Mouse (Mus musculus) kidney, embryonic 16.5 days (tissue): ENCODE results near the gene H2-Eb2. TPM values are rescaled to one million over a fixed set of nuclear protein-coding genes. Genes with fewer than 3 reads are reported as not detected.

Source experiments
- ATAC-seq: fragments of 200-750 bp; cut with Nextera tagmentation; 2 replicates; pipeline ENCODE4 v1.8.0; 2017; ENCODE audit warnings: moderate TSS enrichment; ENCODE audit not compliant: low FRiP score, low TSS enrichment
- H3K27ac ChIP-seq: fragments of 300-500 bp; sonication (generic); 2 replicates; pipeline ENCODE4 v1.5.1; 2014; ENCODE audit warnings: low read length
- H3K27me3 ChIP-seq: fragments of 300-500 bp; sonication (generic); 2 replicates; pipeline ENCODE4 v1.6.1; 2014; ENCODE audit warnings: low read length, control low read depth, mixed read lengths; ENCODE audit not compliant: insufficient read depth
- H3K36me3 ChIP-seq: fragments of 300-500 bp; sonication (generic); 2 replicates; pipeline ENCODE4 v1.6.1; 2014; ENCODE audit warnings: low read length, control low read depth, mixed read lengths; ENCODE audit not compliant: insufficient read depth
- H3K4me1 ChIP-seq: fragments of 300-500 bp; sonication (generic); 2 replicates; pipeline ENCODE4 v1.6.1; 2014; ENCODE audit warnings: low read length, control low read depth, mixed read lengths; ENCODE audit not compliant: insufficient read depth
- H3K4me2 ChIP-seq: fragments of 300-500 bp; sonication (generic); replicated peaks from 2 replicates; pipeline ENCODE4 v1.6.1; 2014; ENCODE audit warnings: low read depth, low read length
- H3K4me3 ChIP-seq: fragments of 300-500 bp; sonication (generic); 2 replicates; pipeline ENCODE4 v1.5.1; 2014; ENCODE audit warnings: mild to moderate bottlenecking, low read length
- H3K9ac ChIP-seq: fragments of 300-500 bp; sonication (generic); replicated peaks from 2 replicates; pipeline ENCODE4 v1.6.1; 2014; ENCODE audit warnings: low read length
- H3K9me3 ChIP-seq: fragments of 300-500 bp; sonication (generic); 2 replicates; pipeline ENCODE4 v1.6.1; 2016; ENCODE audit warnings: low read length, control low read depth
- WGBS: fragments of 180-500 bp; shearing (Covaris S2); extraction: QIAGEN DNeasy Blood & Tissue Kit; methylation state at CpG from one replicate; pipeline ENCODE4 v1.1.7; 2014; 5-methylcytosine and 5-hydroxymethylcytosine counted together
- polyA plus RNA-seq: library from polyadenylated mRNA; unstranded; fragments of >200 nt; fragmentation: Nextera tagmentation; extraction: Ambion mirVana; gene quantifications from 2 replicates; pipeline ENCODE4 v1.2.1, GENCODE M21; 2015

Gene H2-Eb2
- polyA plus RNA-seq, 1 experiment from 2014 or later, result 0.04 TPM

DNA sequence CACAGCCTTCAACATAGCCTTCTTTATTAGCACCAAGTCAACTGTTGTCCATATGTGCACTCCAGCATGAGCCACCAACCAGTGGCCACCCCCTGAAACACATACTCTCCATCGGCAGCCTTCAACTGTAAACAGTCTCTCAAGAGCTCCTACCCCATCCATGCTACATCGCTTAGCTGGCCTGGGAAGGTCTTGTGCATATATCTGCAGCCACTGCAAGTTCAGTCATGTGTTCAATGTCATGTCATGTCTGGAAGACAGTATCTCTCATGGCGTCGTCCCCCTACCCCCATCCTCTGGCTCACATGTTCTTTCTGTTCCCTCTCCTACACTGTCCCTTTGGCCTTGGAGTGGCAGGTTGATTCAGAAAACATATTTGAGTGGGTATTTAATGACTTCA, 19.4 kb downstream of the H2-Eb2 start:
- Histone ChIP-seq H3K9me3 (no peaks in the 10 kb centered on the region), H3K9ac (no peak overlapping the region), H3K4me1 (no peaks in the 10 kb centered on the region), H3K27me3 (0 out of 2 replicates have a peak, but pooled peaks cover 3% of the 10 kb centered on the region), H3K27ac (no peak overlapping the region), H3K4me3 (no peak overlapping the region), H3K4me2 (no peak overlapping the region), H3K36me3 (no peaks in the 10 kb centered on the region)
- 84% methylated on average over 4 of the region's 4 CpGs for WGBS
- no peak for ATAC-seq

DNA sequence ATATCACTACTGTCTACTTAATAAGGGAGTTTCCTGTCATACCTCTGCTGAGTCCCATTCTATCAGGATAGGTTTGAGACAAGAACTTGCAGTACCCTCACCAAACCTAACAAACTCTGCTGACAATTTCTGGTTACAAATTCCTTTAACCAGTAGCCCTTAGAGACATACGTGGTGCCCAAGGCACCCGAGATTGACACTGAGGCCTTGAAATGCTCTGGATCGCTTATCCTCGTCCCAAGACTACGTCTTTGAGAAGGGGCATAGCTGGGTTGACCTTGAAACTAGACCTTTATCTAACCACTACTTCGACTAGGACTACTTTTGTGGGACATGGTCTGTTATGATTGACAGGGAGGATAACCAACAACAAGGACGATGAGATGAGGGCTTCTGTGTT, 20.0 kb downstream of the H2-Eb2 start:
- Histone ChIP-seq H3K9me3 (no peaks in the 10 kb centered on the region), H3K4me3 (no peak overlapping the region), H3K4me2 (no peak overlapping the region), H3K27ac (no peak overlapping the region), H3K4me1 (no peaks in the 10 kb centered on the region), H3K27me3 (0 out of 2 replicates have a peak, but pooled peaks cover 3% of the 10 kb centered on the region), H3K9ac (no peak overlapping the region), H3K36me3 (no peaks in the 10 kb centered on the region)
- 81% methylated on average over 7 of the region's 7 CpGs for WGBS
- no peak for ATAC-seq

DNA sequence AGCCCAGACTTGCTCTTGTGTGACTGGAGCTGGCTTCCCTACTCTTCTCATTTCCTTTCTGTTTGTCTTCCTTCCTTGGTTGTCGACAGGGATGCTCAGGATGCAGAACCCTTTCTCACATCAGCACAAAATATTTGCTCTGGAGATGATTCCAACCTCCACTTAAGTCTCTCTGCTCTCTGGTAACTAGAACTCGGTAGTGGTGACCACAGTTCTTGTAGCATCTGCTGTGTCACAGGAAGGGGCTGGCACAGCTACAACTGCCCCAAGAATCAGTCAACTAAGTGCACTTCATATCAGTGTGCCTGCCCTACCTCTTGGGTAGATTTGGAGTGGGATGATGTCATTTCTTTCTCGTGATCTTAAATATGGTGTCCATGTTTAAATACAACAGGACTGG, 20.6 kb downstream of the H2-Eb2 start:
- no peak for ATAC-seq
- no peak overlapping the region for H3K9ac ChIP-seq
- H3K9me3 ChIP-seq, result no peaks in the 10 kb centered on the region
- no peaks in the 10 kb centered on the region for H3K36me3 ChIP-seq
- H3K4me2 ChIP-seq, result no peak overlapping the region
- H3K27me3 ChIP-seq, result 0 out of 2 replicates have a peak, but pooled peaks cover 3% of the 10 kb centered on the region
- H3K27ac ChIP-seq, result no peak overlapping the region
- no peak overlapping the region for H3K4me3 ChIP-seq
- WGBS, result 81% methylated on average over 3 of the region's 3 CpGs
- no peaks in the 10 kb centered on the region for H3K4me1 ChIP-seq

GRCm38 (mm10) chr17:34347606-34348308, 22.3 kb downstream of the H2-Eb2 start:
- Histone ChIP-seq H3K9me3 (no peaks in the 10 kb centered on the region), H3K36me3 (no peaks in the 10 kb centered on the region), H3K27me3 (0 out of 2 replicates have a peak, but pooled peaks cover 3% of the 10 kb centered on the region), H3K4me3 (no peak overlapping the region), H3K4me1 (no peaks in the 10 kb centered on the region), H3K4me2 (no peak overlapping the region), H3K9ac (no peak overlapping the region), H3K27ac (no peak overlapping the region)
- ATAC-seq, result no peak
- 67% methylated on average over 6 of the region's 6 CpGs for WGBS

GRCm38 (mm10) chr17:34349429-34349828, 24.0 kb downstream of the H2-Eb2 start:
- H3K4me2 ChIP-seq, result no peak overlapping the region
- H3K9ac ChIP-seq, result no peak overlapping the region
- no peak overlapping the region for H3K4me3 ChIP-seq
- WGBS, result 1% methylated on average over 4 of the region's 4 CpGs
- H3K9me3 ChIP-seq, result no peaks in the 10 kb centered on the region
- ATAC-seq, result no peak
- H3K27me3 ChIP-seq, result 0 out of 2 replicates have a peak, but pooled peaks cover 3% of the 10 kb centered on the region
- no peaks in the 10 kb centered on the region for H3K36me3 ChIP-seq
- H3K27ac ChIP-seq, result no peak overlapping the region
- H3K4me1 ChIP-seq, result no peaks in the 10 kb centered on the region

DNA sequence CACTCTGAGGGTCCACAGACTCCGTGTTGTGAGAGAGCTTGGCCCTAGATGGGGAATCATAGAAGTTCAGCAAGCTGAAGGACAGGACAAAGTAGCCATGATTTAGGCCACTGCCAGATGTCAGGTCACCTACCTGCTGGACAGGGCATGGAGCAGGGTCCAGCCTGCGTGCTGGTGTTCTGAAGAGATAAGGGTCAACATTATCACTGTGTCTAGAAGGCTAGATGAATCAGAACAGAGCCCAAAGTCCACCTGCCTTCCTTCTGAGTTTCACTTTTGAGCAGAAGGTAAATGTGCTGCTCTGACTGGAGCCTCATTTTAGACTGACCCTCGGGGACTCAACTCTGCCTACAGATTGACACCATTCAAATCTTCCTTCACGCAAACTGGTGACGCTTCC, 29.1 kb downstream of the H2-Eb2 start, which contains the start of gene Btnl2:
Btnl2 (plus strand) TSS at position 284 of the 400 bp plus-strand sequence.
- Histone ChIP-seq H3K27ac (no peak within 1 kb of the TSS), H3K4me3 (no peak within 1 kb of the TSS), H3K9ac (no peak within 1 kb of the TSS), H3K27me3 (no peaks in the 10 kb centered on the region), H3K4me2 (no peak within 1 kb of the TSS), H3K36me3 (no peaks in the 10 kb centered on the region), H3K4me1 (no peaks in the 10 kb centered on the region), H3K9me3 (no peaks in the 10 kb centered on the region)
- 81% methylated on average over 5 of the region's 5 CpGs for WGBS
- no peak for ATAC-seq

DNA sequence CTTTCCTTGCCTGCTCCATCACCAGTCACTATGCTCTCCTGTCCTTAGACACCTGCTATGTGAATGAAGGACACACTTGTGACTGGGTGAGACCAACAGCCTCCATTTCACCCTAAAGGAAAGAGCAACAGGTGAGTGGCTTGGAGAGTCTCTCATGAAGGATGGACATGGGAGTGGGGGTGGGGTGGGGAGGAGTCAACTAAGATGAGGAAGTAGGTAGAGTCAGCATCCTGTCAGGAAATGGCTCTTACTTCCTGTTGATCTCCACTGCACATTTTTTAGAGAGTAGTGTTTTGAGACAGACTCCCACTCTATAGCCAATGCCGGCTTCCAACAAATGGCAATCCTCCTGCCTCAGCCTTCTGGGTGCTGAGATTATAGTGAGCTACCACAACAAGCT, 29.5 kb downstream of the H2-Eb2 start:
- WGBS, result 82% methylated on average over 1 of the region's 1 CpGs
- H3K9ac ChIP-seq, result no peak overlapping the region

GRCm38 (mm10) chr17:34362954-34363546, 37.6 kb downstream of the H2-Eb2 start:
- Histone ChIP-seq H3K4me3 (no peak overlapping the region), H3K4me1 (no peaks in the 10 kb centered on the region), H3K27me3 (no peaks in the 10 kb centered on the region), H3K4me2 (no peak overlapping the region), H3K9me3 (no peaks in the 10 kb centered on the region), H3K36me3 (no peaks in the 10 kb centered on the region), H3K9ac (no peak overlapping the region), H3K27ac (no peak overlapping the region)
- 83% methylated on average over 15 of the region's 15 CpGs for WGBS
- no peak for ATAC-seq

More for the DNA sequence above, 29.5 kb downstream of the H2-Eb2 start:
- H3K36me3 ChIP-seq, result no peaks in the 10 kb centered on the region
- H3K4me3 ChIP-seq, result no peak overlapping the region
- H3K27me3 ChIP-seq, result no peaks in the 10 kb centered on the region
- no peak for ATAC-seq
- no peak overlapping the region for H3K27ac ChIP-seq
- no peak overlapping the region for H3K4me2 ChIP-seq
- no peaks in the 10 kb centered on the region for H3K4me1 ChIP-seq
- no peaks in the 10 kb centered on the region for H3K9me3 ChIP-seq

- no peak overlapping the region for H3K9ac ChIP-seq
- H3K9me3 ChIP-seq, result no peaks in the 10 kb centered on the region
- H3K27me3 ChIP-seq, result no peaks in the 10 kb centered on the region
- no peaks in the 10 kb centered on the region for H3K36me3 ChIP-seq
- no peaks in the 10 kb centered on the region for H3K4me1 ChIP-seq
- WGBS, result 83% methylated on average over 3 of the region's 3 CpGs
- no peak overlapping the region for H3K27ac ChIP-seq
- H3K4me2 ChIP-seq, result no peak overlapping the region
- no peak for ATAC-seq
- no peak overlapping the region for H3K4me3 ChIP-seq
Measured at GRCm38 (mm10) chr17:34363676-34364310, 38.3 kb downstream of the H2-Eb2 start.

GRCm38 (mm10) chr17:34365031-34365430, 39.6 kb downstream of the H2-Eb2 start:
- no peak for ATAC-seq
- Histone ChIP-seq H3K4me1 (no peaks in the 10 kb centered on the region), H3K9me3 (no peaks in the 10 kb centered on the region), H3K36me3 (no peaks in the 10 kb centered on the region), H3K4me3 (no peak overlapping the region), H3K27me3 (no peaks in the 10 kb centered on the region), H3K27ac (no peak overlapping the region), H3K4me2 (no peak overlapping the region), H3K9ac (no peak overlapping the region)
- WGBS, result 65% methylated on average over 10 of the region's 10 CpGs
